Mouse (Mus musculus) cerebral cortex, adult 2 months (tissue): ENCODE data around the gene Vmn1r15.

Source experiments
- WGBS: fragments of 180-500 bp; shearing (Covaris S2); methylation state at CpG from one replicate; pipeline ENCODE4 v1.1.7; 2018; 5-methylcytosine and 5-hydroxymethylcytosine counted together

Gene Vmn1r15

GRCm38 (mm10) chr6:57257652-57258051 is at the start of gene Vmn1r15:
Gene Vmn1r15, plus strand, starts transcription at chr6:57257952.
- 74% methylated on average over 1 of the region's 1 CpGs for WGBS

DNA sequence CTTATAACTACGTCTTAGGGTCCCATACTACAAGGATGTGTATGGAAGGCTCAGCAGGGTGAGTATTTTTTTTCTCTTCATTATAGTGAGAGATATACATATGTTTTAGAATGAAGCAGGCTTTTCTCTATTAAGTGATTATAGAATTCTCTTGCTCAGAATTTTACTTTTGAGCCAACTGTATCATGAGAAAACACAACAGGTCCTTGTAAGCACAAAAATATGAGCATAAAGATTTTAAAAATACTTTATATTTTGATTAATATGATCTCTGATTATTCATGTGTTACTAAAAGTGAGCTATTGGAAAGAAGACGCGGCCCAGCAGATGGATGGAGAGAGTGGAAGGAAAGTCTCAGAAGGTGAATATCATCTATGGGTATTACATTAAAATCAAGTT is 26.4 kb upstream of the Vmn1r15 start, which contains the start of gene Vmn1r14:
Gene Vmn1r14, plus strand, starts transcription at position 301 of the 400 bp plus-strand sequence.
- WGBS = 97% methylated on average over 3 of the region's 3 CpGs

DNA sequence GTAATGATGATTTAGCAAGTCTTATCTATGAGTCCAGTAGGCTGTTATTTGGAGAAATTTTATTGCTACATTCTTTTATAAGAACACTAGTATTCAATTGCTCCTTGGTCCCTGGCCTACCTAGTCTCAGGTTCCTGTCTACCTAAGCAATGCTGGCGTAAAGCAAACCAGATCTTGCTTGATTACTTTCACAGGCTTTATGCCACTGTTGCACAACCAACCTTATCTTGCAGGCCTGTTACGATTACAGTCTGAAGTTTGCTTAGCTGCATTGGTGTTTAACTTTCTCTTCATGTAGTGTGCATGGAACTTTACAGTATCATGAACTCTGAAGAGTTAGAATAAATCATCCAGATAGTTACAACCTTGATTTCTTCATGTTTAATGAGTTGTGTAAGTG is 3.2 kb downstream of the Vmn1r15 start:
- WGBS = 92% methylated on average over 2 of the region's 2 CpGs

DNA sequence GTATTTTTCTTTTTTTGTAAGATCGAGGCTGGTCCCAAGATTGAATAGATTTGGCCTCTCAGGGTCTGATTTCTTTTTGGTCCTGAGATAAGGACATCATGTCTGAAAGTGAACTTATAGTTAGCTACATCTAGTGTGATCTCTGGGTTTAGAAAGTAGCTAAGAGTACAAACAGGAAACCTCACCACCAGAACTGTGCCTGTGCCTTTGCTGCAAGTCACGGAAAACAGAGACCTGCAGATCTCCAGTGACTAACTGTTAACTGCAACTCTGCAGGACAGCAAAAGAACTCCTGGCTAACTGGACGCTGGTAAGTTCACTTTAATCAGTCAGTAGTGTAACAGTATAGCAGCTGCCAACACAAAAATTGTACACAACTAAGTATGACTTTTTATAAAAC is 14.1 kb downstream of the Vmn1r15 start:
- 73% methylated on average over 3 of the region's 3 CpGs for WGBS
